Mouse (Mus musculus): ENCODE results near the gene Fmn2. TPM values are rescaled to one million over a fixed set of nuclear protein-coding genes. Genes with fewer than 3 reads are reported as not detected.

The Fmn2 gene
- polyA plus RNA-seq, 1 experiment, result 0.92 TPM

DNA sequence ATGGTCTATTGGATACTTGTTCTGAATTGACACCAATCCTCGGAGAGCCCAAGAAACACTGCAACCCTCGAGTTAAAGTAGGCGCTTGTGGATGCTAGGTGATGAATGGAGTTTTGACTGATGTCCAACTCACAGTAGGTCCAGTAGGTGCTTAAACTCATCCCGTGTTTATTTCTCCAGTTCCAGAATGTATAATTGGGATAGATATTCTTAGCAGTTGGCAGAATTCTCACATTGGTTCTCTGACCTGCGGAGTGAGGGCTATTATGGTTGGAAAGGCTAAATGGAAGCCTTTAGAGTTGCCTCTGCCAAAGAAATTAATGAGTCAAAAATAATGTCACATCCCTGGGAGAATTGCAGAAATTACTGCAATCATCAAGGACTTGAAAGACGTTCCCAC is 62.9 kb downstream of the Fmn2 start:
- TF ChIP-seq CTCF (IDR thresholded peaks at IDR 0.05; ENCODE audit: control insufficient read depth, insufficient read depth, low read length) (no peak), POLR2A (IDR thresholded peaks at IDR 0.05; ENCODE audit: borderline replicate concordance, control insufficient read depth, low read depth, low read length) (no peak)
- Histone ChIP-seq H3K4me1 (ENCODE audit: control insufficient read depth, insufficient read depth, low read length) (no peaks in the 10 kb centered on the region), H3K4me3 (replicated peaks; ENCODE audit: control insufficient read depth, low read depth, low read length) (no peak overlapping the region), H3K27ac (ENCODE audit: control insufficient read depth, insufficient read depth, low read depth, low read length, poor library complexity) (no peak overlapping the region)
- WGBS, result 83% methylated on average over 6 of the region's 6 CpGs

DNA sequence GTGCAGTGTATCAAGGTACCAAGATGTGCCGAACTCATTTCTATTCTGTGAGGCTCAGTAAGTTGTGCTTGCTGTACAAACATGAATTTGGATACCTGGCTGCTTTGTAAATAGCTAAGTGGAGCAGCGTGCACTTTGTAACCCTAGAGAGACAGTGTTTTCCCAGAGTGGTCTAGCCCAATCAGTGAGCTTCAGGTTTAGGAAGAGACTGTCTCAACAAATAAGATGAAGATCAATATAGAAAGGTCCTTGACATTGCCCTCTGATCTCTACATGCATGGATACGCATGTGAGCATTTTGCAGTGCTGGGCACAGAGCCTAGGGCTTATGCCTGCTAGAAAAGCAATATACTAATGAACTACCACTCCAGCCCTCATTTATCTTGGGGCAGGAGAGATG is 67.0 kb downstream of the Fmn2 start:
- 85% methylated on average over 3 of the region's 3 CpGs for WGBS
- Histone ChIP-seq H3K4me1 (ENCODE audit: control insufficient read depth, insufficient read depth, low read length) (no peaks in the 10 kb centered on the region), H3K27ac (ENCODE audit: control insufficient read depth, insufficient read depth, low read depth, low read length, poor library complexity) (no peak overlapping the region), H3K4me3 (replicated peaks; ENCODE audit: control insufficient read depth, low read depth, low read length) (no peak overlapping the region)
- no peak for TF ChIP-seq POLR2A (IDR thresholded peaks at IDR 0.05; ENCODE audit: borderline replicate concordance, control insufficient read depth, low read depth, low read length)
- no peak for TF ChIP-seq CTCF (IDR thresholded peaks at IDR 0.05; ENCODE audit: control insufficient read depth, insufficient read depth, low read length)

DNA sequence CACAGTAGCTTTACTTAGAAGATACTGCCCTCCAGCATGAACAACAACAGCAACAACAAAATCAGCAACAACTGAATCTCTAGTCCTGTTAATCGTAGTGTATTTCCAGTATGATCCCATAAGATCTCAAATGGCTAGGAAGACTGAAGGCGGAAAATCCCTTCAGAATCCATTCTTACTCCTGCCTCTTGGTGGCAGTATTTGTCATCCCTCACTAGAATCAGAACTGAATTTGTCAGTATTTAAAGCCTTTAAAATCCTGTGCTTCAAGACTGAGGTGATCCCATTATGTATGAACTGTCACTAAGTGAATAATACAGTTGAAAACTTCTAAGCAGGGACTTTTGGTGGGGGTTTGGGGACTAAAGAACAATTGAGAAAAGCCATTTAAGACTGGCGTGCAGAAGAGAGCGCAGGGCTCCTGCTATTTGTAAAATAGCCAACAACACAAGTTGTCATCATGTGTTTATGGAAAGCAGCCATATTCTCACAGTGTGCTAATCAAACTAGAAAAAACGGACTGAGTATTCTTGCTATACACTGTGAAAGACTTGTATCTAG is 90.9 kb downstream of the Fmn2 start:
- Histone ChIP-seq H3K27ac (ENCODE audit: control insufficient read depth, insufficient read depth, low read depth, low read length, poor library complexity) (no peak overlapping the region), H3K4me3 (replicated peaks; ENCODE audit: control insufficient read depth, low read depth, low read length) (no peak overlapping the region), H3K4me1 (ENCODE audit: control insufficient read depth, insufficient read depth, low read length) (no peaks in the 10 kb centered on the region)
- TF ChIP-seq POLR2A (IDR thresholded peaks at IDR 0.05; ENCODE audit: borderline replicate concordance, control insufficient read depth, low read depth, low read length), result no peak
- no peak for TF ChIP-seq CTCF (IDR thresholded peaks at IDR 0.05; ENCODE audit: control insufficient read depth, insufficient read depth, low read length)
- 75% methylated on average over 5 of the region's 5 CpGs for WGBS

DNA sequence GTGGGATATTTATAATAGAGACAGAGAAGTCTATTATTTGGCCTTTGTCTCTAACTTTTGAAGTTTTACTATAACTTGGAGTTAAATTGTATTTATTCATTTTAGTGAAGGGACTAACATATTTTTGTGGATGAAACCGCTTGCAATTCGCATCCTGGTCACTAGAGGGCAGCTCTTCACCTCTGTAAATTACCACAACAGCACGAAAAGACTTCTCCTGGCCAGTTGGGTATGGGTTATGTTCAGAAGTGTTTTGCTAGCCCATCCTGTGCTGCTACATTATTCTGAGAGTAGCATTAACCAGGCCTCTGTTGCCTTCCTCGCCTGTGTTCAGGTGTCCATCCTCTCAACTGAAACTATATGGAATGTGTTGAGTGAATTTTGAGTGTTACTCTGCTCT is 93.4 kb downstream of the Fmn2 start:
- Histone ChIP-seq H3K4me3 (replicated peaks; ENCODE audit: control insufficient read depth, low read depth, low read length) (no peak overlapping the region), H3K4me1 (ENCODE audit: control insufficient read depth, insufficient read depth, low read length) (no peaks in the 10 kb centered on the region), H3K27ac (ENCODE audit: control insufficient read depth, insufficient read depth, low read depth, low read length, poor library complexity) (no peak overlapping the region)
- 4% methylated on average over 4 of the region's 4 CpGs for WGBS
- TF ChIP-seq CTCF (IDR thresholded peaks at IDR 0.05; ENCODE audit: control insufficient read depth, insufficient read depth, low read length) (peak; percentile 34), POLR2A (IDR thresholded peaks at IDR 0.05; ENCODE audit: borderline replicate concordance, control insufficient read depth, low read depth, low read length) (no peak)

DNA sequence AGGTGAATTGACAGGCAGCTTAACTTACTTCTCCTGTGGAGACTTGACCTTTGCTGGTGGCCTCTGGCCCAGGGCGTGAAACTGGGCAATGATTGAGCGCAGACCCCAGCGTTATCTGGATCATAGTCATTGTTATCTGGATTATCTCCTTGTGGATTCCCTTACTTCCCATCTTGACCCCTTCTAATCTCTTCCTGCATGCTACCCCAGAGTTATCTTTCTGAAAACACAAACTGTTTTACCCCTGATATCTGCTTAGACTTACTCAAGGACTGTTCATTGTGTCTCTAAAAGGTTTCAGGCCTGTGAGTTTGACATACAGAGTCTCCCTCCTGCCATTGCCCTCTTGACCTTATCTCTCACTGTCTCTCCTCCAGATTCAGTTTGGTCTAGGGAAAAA is 95.9 kb downstream of the Fmn2 start:
- WGBS, result 59% methylated on average over 3 of the region's 3 CpGs

DNA sequence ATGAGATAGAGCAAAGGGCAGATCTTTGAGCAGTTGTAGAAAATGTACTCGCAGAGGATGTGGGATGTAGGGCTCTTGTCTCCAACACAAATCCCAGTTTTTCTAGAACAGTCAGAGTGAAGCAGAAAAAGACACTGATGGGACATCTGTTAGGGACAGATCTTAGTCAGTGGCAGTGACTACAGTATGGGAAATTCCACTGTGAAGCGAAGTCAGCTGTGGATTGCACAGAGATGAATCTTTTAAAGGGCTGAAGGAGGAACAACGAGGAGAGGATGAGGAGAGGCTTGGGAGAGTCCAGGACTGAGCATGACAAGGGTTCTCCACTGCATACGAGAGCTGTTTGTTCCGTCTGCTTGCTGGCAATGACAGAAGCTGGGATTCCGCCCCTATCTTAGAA is 96.6 kb downstream of the Fmn2 start:
- TF ChIP-seq POLR2A (IDR thresholded peaks at IDR 0.05; ENCODE audit: borderline replicate concordance, control insufficient read depth, low read depth, low read length) (no peak), CTCF (IDR thresholded peaks at IDR 0.05; ENCODE audit: control insufficient read depth, insufficient read depth, low read length) (no peak)
- 68% methylated on average over 6 of the region's 6 CpGs for WGBS
- Histone ChIP-seq H3K27ac (ENCODE audit: control insufficient read depth, insufficient read depth, low read depth, low read length, poor library complexity) (no peak overlapping the region), H3K4me3 (replicated peaks; ENCODE audit: control insufficient read depth, low read depth, low read length) (no peak overlapping the region), H3K4me1 (ENCODE audit: control insufficient read depth, insufficient read depth, low read length) (no peaks in the 10 kb centered on the region; the same call in 1 of the 2 replicates)

More for the DNA sequence above, 95.9 kb downstream of the Fmn2 start:
- TF ChIP-seq CTCF (IDR thresholded peaks at IDR 0.05; ENCODE audit: control insufficient read depth, insufficient read depth, low read length), result no peak
- TF ChIP-seq POLR2A (IDR thresholded peaks at IDR 0.05; ENCODE audit: borderline replicate concordance, control insufficient read depth, low read depth, low read length), result no peak
- Histone ChIP-seq H3K4me1 (ENCODE audit: control insufficient read depth, insufficient read depth, low read length) (no peaks in the 10 kb centered on the region; the same call in 1 of the 2 replicates), H3K27ac (ENCODE audit: control insufficient read depth, insufficient read depth, low read depth, low read length, poor library complexity) (no peak overlapping the region), H3K4me3 (replicated peaks; ENCODE audit: control insufficient read depth, low read depth, low read length) (no peak overlapping the region)

DNA sequence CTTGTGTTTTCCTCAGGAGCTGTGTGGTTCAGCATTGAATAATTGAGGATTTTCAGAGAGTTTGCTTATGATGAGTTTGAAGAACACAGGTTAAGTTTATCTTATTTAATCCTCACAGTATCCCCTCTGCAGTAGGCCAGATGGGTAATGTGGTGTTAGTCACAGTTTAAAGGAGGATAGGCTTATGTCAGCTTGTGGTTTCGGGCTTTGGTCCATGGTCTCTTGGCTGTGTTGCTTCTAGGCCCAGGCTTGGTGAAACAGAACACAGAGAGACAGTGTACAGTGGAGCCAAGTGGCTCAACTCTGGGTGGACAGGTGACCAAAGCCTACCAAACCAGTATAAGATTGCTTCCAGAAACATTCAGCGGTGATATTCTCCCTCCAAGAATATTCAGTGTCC is 98.4 kb downstream of the Fmn2 start:
- Histone ChIP-seq H3K27ac (ENCODE audit: control insufficient read depth, insufficient read depth, low read depth, low read length, poor library complexity) (no peak overlapping the region), H3K4me3 (replicated peaks; ENCODE audit: control insufficient read depth, low read depth, low read length) (no peak overlapping the region), H3K4me1 (ENCODE audit: control insufficient read depth, insufficient read depth, low read length) (no peaks in the 10 kb centered on the region; the same call in 1 of the 2 replicates)
- 86% methylated on average over 2 of the region's 2 CpGs for WGBS
- TF ChIP-seq POLR2A (IDR thresholded peaks at IDR 0.05; ENCODE audit: borderline replicate concordance, control insufficient read depth, low read depth, low read length), result no peak
- TF ChIP-seq CTCF (IDR thresholded peaks at IDR 0.05; ENCODE audit: control insufficient read depth, insufficient read depth, low read length), result no peak

DNA sequence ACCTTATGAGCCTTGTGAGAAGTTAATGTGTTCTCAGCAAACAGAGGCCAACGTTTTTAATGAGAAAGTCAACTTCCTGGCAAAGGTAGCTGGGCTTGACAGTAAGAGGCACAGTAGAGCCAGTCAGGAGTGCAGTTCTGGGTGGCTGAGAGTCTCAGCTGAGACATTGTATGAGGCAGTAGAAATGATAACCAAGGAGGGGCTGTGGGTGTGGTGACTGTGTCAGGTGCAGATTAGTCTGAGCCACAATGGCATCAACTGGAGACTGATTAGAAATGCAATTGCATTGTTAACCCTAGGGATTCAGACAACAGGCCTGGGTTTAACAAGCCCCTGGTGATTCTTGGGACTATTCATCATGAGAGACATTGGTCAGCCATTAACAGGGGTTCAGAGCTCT is 99.0 kb downstream of the Fmn2 start:
- Histone ChIP-seq H3K4me1 (ENCODE audit: control insufficient read depth, insufficient read depth, low read length) (no peaks in the 10 kb centered on the region; the same call in 1 of the 2 replicates), H3K4me3 (replicated peaks; ENCODE audit: control insufficient read depth, low read depth, low read length) (no peak overlapping the region), H3K27ac (ENCODE audit: control insufficient read depth, insufficient read depth, low read depth, low read length, poor library complexity) (no peak overlapping the region)
- 25% methylated on average over 1 of the region's 1 CpGs for WGBS
- TF ChIP-seq CTCF (IDR thresholded peaks at IDR 0.05; ENCODE audit: control insufficient read depth, insufficient read depth, low read length), result no peak
- TF ChIP-seq POLR2A (IDR thresholded peaks at IDR 0.05; ENCODE audit: borderline replicate concordance, control insufficient read depth, low read depth, low read length), result no peak

DNA sequence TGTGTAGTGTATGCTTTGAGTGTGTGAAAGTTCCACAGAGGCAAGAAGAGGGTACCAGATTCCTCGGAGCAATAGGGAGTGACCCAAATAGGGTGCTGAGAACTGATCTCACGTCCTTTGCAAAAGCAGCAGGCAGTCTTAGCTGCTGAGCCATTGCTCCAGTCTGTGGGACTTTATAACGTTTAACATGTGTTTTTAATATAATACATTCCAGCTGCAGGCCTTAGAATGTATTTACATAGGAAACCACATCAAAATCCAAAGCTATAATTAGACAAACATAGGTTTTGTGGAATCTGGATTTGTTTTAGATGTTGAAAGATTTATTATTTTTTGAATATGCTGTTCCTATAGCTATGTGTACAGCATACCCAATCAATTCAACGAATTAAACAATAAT is 115.7 kb downstream of the Fmn2 start:
- Histone ChIP-seq H3K4me3 (replicated peaks; ENCODE audit: control insufficient read depth, low read depth, low read length) (no peak overlapping the region), H3K27ac (ENCODE audit: control insufficient read depth, insufficient read depth, low read depth, low read length, poor library complexity) (no peak overlapping the region), H3K4me1 (ENCODE audit: control insufficient read depth, insufficient read depth, low read length) (no peaks in the 10 kb centered on the region)
- no peak for TF ChIP-seq CTCF (IDR thresholded peaks at IDR 0.05; ENCODE audit: control insufficient read depth, insufficient read depth, low read length)
- TF ChIP-seq POLR2A (IDR thresholded peaks at IDR 0.05; ENCODE audit: borderline replicate concordance, control insufficient read depth, low read depth, low read length), result no peak
- 60% methylated on average over 4 of the region's 4 CpGs for WGBS

Measured in bone marrow, adult 2 months (tissue).